Comparison of ENCODE assay signal across 10 mouse cellular contexts in the genomic region with DNA sequence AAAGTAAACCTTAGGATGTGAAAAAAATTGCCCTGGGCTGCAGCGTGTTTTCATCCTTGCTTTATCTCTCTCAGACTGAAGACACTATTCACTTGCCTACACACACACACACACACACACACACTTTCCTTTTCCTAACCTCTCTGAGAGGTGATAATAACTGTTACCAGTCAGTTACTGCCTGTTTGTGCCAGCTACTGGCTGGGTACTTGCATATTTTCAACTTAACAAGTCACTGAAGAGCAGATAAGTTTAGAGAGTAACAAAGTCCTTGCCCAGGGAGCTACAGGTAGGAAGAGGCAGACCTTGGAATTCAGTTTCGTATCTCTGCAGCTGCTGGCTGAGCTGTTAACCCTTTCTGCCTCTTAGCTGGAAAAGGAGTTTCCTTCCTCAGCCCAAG. TPM values are rescaled to one million over a fixed set of nuclear protein-coding genes. Genes with fewer than 3 reads are reported as not detected.
DNase-seq lines count a peak whose midpoint lies in the region; ATAC-seq and TF ChIP-seq lines count a peak whose summit lies in the region.
"Had no signal": no experiment of that assay in that cellular context is flagged by ENCODE, and none has a peak within 500 bp of the region (broad histone marks: within the 10 kb centered on the region; RNA-seq: fewer than 3 reads in every experiment).

No protein-coding gene starts in this region.

- no peak overlapping the region for H3K9ac ChIP-seq in hindbrain, postnatal 0 days (replicated peaks; ENCODE audit: low read length)
- no peak overlapping the region for H3K9ac ChIP-seq in hindbrain, embryonic 11.5 days (ENCODE audit: low read depth, low read length)
- H3K9ac ChIP-seq in embryonic facial prominence, embryonic 15.5 days, result no peak overlapping the region
- no peak overlapping the region for H3K9ac ChIP-seq in forebrain, embryonic 14.5 days (ENCODE audit: low read length)
- H3K9ac ChIP-seq: midbrain, embryonic 12.5 days had no signal

- H3K9me3 ChIP-seq in hindbrain, postnatal 0 days (ENCODE audit: low read length), result no peaks in the 10 kb centered on the region
- no peaks in the 10 kb centered on the region for H3K9me3 ChIP-seq in hindbrain, embryonic 11.5 days (ENCODE audit: control insufficient read depth, low read length)
- no peaks in the 10 kb centered on the region for H3K9me3 ChIP-seq in embryonic facial prominence, embryonic 15.5 days (replicated peaks)
- H3K9me3 ChIP-seq in forebrain, embryonic 14.5 days (replicated peaks; ENCODE audit: control insufficient read depth, low read length), result no peaks in the 10 kb centered on the region
- H3K9me3 ChIP-seq: midbrain, embryonic 12.5 days had no signal

- no peak for ATAC-seq in hindbrain, postnatal 0 days
- ATAC-seq in hindbrain, embryonic 11.5 days (ENCODE audit: low FRiP score), result no peak
- no peak for ATAC-seq in embryonic facial prominence, embryonic 15.5 days (ENCODE audit: insufficient number of reproducible peaks, low FRiP score, low TSS enrichment, low read depth)
- peak; percentile 14 for ATAC-seq in megakaryocyte progenitor cell, adult 5-6 weeks (replicated peaks; ENCODE audit: poor library complexity)
- no peak for ATAC-seq in forebrain, embryonic 14.5 days

- WGBS in hindbrain, postnatal 0 days, result 42% methylated on average over 2 of the region's 2 CpGs
- WGBS in hindbrain, embryonic 11.5 days, result 49% methylated on average over 2 of the region's 2 CpGs
- WGBS in embryonic facial prominence, embryonic 15.5 days, result 46% methylated on average over 2 of the region's 2 CpGs
- 34% methylated on average over 2 of the region's 2 CpGs for WGBS in forebrain, embryonic 14.5 days

- H3K4me3 ChIP-seq in hindbrain, postnatal 0 days (ENCODE audit: low read length), result no peak overlapping the region
- H3K4me3 ChIP-seq in hindbrain, embryonic 11.5 days (ENCODE audit: low read depth, low read length), result no peak overlapping the region
- no peak overlapping the region for H3K4me3 ChIP-seq in embryonic facial prominence, embryonic 15.5 days (replicated peaks)
- H3K4me3 ChIP-seq in forebrain, embryonic 14.5 days (ENCODE audit: low read depth, low read length), result no peak overlapping the region
- H3K4me3 ChIP-seq: midbrain, embryonic 12.5 days had no signal

- no peak for TF ChIP-seq CTCF in hindbrain, postnatal 0 days (IDR thresholded peaks at IDR 0.05; ENCODE audit: low read depth)

- H3K27me3 ChIP-seq in hindbrain, postnatal 0 days (ENCODE audit: insufficient read depth, low read length), result no peaks in the 10 kb centered on the region
- H3K27me3 ChIP-seq in hindbrain, embryonic 11.5 days (ENCODE audit: control insufficient read depth, insufficient read depth, low read length), result no peaks in the 10 kb centered on the region
- H3K27me3 ChIP-seq in embryonic facial prominence, embryonic 15.5 days, result no peaks in the 10 kb centered on the region
- H3K27me3 ChIP-seq in forebrain, embryonic 14.5 days (replicated peaks; ENCODE audit: control insufficient read depth, insufficient read depth, low read length), result no peaks in the 10 kb centered on the region
- H3K27me3 ChIP-seq: midbrain, embryonic 12.5 days had no signal

- peaks cover 9% of the 10 kb centered on the region for H3K4me1 ChIP-seq in hindbrain, postnatal 0 days (ENCODE audit: insufficient read depth, low read length)
- 0 out of 2 replicates have a peak, but pooled peaks cover 2% of the 10 kb centered on the region for H3K4me1 ChIP-seq in hindbrain, embryonic 11.5 days (replicated peaks; ENCODE audit: control insufficient read depth, insufficient read depth, low read length)
- H3K4me1 ChIP-seq in embryonic facial prominence, embryonic 15.5 days, result peaks cover 48% of the 10 kb centered on the region
- H3K4me1 ChIP-seq in forebrain, embryonic 14.5 days (ENCODE audit: control insufficient read depth, insufficient read depth, low read length), result peaks cover 17% of the 10 kb centered on the region

- DNase-seq in hindbrain, postnatal 0 days (ENCODE audit: low spot score), result no peak
- no peak for DNase-seq in hindbrain, embryonic 11.5 days (ENCODE audit: low spot score)
- peak; percentile 25 for DNase-seq in 416B (ENCODE audit: low read depth)
- DNase-seq in urinary bladder, postnatal 10 days (ENCODE audit: low spot score), result no peak
- DNase-seq in layer of hippocampus, adult 18-20 months (ENCODE audit: low spot score in 2 of 2), result no peak
- no peak for DNase-seq in forebrain, embryonic 14.5 days (ENCODE audit: low spot score)
- DNase-seq: thymus, adult 2 months had no signal

- no peaks in the 10 kb centered on the region for H3K36me3 ChIP-seq in hindbrain, postnatal 0 days (ENCODE audit: insufficient read depth, low read length)
- no peaks in the 10 kb centered on the region for H3K36me3 ChIP-seq in hindbrain, embryonic 11.5 days (ENCODE audit: control insufficient read depth, insufficient read depth, low read length)
- H3K36me3 ChIP-seq in embryonic facial prominence, embryonic 15.5 days, result no peaks in the 10 kb centered on the region
- H3K36me3 ChIP-seq in forebrain, embryonic 14.5 days (ENCODE audit: control insufficient read depth, insufficient read depth, low read length), result no peaks in the 10 kb centered on the region
- H3K36me3 ChIP-seq: midbrain, embryonic 12.5 days had no signal

- no peak overlapping the region for H3K27ac ChIP-seq in hindbrain, postnatal 0 days
- no peak overlapping the region for H3K27ac ChIP-seq in hindbrain, embryonic 11.5 days (ENCODE audit: low read depth, low read length)
- no peak overlapping the region for H3K27ac ChIP-seq in embryonic facial prominence, embryonic 15.5 days (replicated peaks)
- H3K27ac ChIP-seq in forebrain, embryonic 14.5 days (ENCODE audit: low read depth, low read length), result no peak overlapping the region
- H3K27ac ChIP-seq: midbrain, embryonic 12.5 days had no signal

- H3K4me2 ChIP-seq in hindbrain, postnatal 0 days (ENCODE audit: low read depth, low read length), result peak overlapping the region; percentile 96; the same call in 1 of the 2 replicates
- H3K4me2 ChIP-seq in hindbrain, embryonic 11.5 days (replicated peaks; ENCODE audit: low read depth, low read length), result no peak overlapping the region
- peak overlapping the region; percentile 0; the same call in 1 of the 2 replicates for H3K4me2 ChIP-seq in embryonic facial prominence, embryonic 15.5 days (replicated peaks)
- no peak overlapping the region for H3K4me2 ChIP-seq in forebrain, embryonic 14.5 days (ENCODE audit: low read length)

RNA-seq across cellular contexts. Expression of a gene that starts 2.7 kb away (rescaled TPM):
- 200 and 229 TPM in 2 replicates for total RNA-seq in hindbrain, postnatal 0 days (2014; rRNA removed)
- polyA plus RNA-seq in hindbrain, postnatal 0 days (2015; fragmentation: Nextera tagmentation; extraction: Ambion mirVana), result 97.2 and 101 TPM in 2 replicates
- 47.7 and 57.6 TPM in 2 replicates for polyA plus RNA-seq in hindbrain, embryonic 11.5 days (2014; fragmentation: Nextera tagmentation; extraction: Ambion mirVana)
- polyA plus RNA-seq in embryonic facial prominence, embryonic 15.5 days (2015; fragmentation: Nextera tagmentation; extraction: Ambion mirVana), result 41.6 and 42.0 TPM in 2 replicates
- 19.0 and 20.5 TPM in 2 replicates for total RNA-seq in megakaryocyte progenitor cell, adult 5-6 weeks (2015)
- 16.0 and 17.7 TPM in 2 replicates for total RNA-seq in megakaryocyte progenitor cell, adult 5-6 weeks (2017)
- total RNA-seq in layer of hippocampus, adult 18-20 months (2021), result 100 to 1,000 TPM; 376 to 382 TPM
- 63.3 and 68.3 TPM in 2 replicates for polyA plus RNA-seq in forebrain, embryonic 14.5 days (2014; fragmentation: Nextera tagmentation; extraction: Ambion mirVana)

Comparison
In these comparisons a context has a peak if more than half of its experiments do, and no peak if none do; other contexts are left out.
1. H3K4me2 ChIP-seq: peak in hindbrain, postnatal 0 days (single experiment) and embryonic facial prominence, embryonic 15.5 days (single experiment); none in hindbrain, embryonic 11.5 days (single experiment) and forebrain, embryonic 14.5 days (single experiment).